Mouse (Mus musculus) liver, embryonic 16.5 days (tissue): ENCODE measurements around the gene Galnt16. TPM values are rescaled to one million over a fixed set of nuclear protein-coding genes. Genes with fewer than 3 reads are reported as not detected.

Source experiments
- ATAC-seq: fragments of 200-750 bp; cut with Nextera tagmentation; 2 replicates; pipeline ENCODE4 v1.8.0; 2017; ENCODE audit warnings: low read depth, mild to moderate bottlenecking, moderate number of reproducible peaks, moderate library complexity
- H3K27ac ChIP-seq: fragments of 300-500 bp; sonication (generic); 2 replicates; pipeline ENCODE4 v1.5.1; 2014; ENCODE audit warnings: mild to moderate bottlenecking, low read length
- H3K27me3 ChIP-seq: fragments of 300-500 bp; sonication (generic); 2 replicates; pipeline ENCODE4 v1.6.1; 2014; ENCODE audit warnings: low read depth, low read length, mixed read lengths; ENCODE audit not compliant: control insufficient read depth, insufficient read depth
- H3K36me3 ChIP-seq: fragments of 300-500 bp; sonication (generic); 2 replicates; pipeline ENCODE4 v1.6.1; 2014; ENCODE audit warnings: mild to moderate bottlenecking; ENCODE audit not compliant: control insufficient read depth, insufficient read depth
- H3K4me1 ChIP-seq: fragments of 300-500 bp; sonication (generic); 2 replicates; pipeline ENCODE4 v1.6.1; 2014; ENCODE audit warnings: low read depth, low read length, mixed read lengths; ENCODE audit not compliant: control insufficient read depth
- H3K4me2 ChIP-seq: fragments of 300-500 bp; sonication (generic); 2 replicates; pipeline ENCODE4 v1.6.1; 2014; ENCODE audit warnings: low read depth, low read length, mixed read lengths
- H3K4me3 ChIP-seq: fragments of 300-500 bp; sonication (generic); 2 replicates; pipeline ENCODE4 v1.5.1; 2014; ENCODE audit warnings: low read depth, mild to moderate bottlenecking, low read length
- H3K9ac ChIP-seq: fragments of 300-500 bp; sonication (generic); 2 replicates; pipeline ENCODE4 v1.6.1; 2014; ENCODE audit warnings: low read depth, low read length
- H3K9me3 ChIP-seq: fragments of 300-500 bp; sonication (generic); replicated peaks from 2 replicates; pipeline ENCODE4 v1.6.1; 2016; ENCODE audit warnings: low read length; ENCODE audit not compliant: control insufficient read depth
- WGBS: fragments of 180-500 bp; shearing (Covaris S2); extraction: QIAGEN DNeasy Blood & Tissue Kit; methylation state at CpG from one replicate; pipeline ENCODE4 v1.1.7; 2014; ENCODE audit not compliant: insufficient replicate concordance; 5-methylcytosine and 5-hydroxymethylcytosine counted together
- polyA plus RNA-seq: library from polyadenylated mRNA; unstranded; fragments of >200 nt; fragmentation: Nextera tagmentation; extraction: Ambion mirVana; gene quantifications from 2 replicates; pipeline ENCODE4 v1.2.1, GENCODE M21; 2015

Gene Galnt16
- polyA plus RNA-seq, 1 experiment from 2014 or later, result 0.53 TPM

- WGBS, result 29% methylated on average over 7 of the region's 7 CpGs
- Histone ChIP-seq H3K27ac (no peak overlapping the region), H3K4me2 (no peak overlapping the region), H3K36me3 (no peaks in the 10 kb centered on the region), H3K27me3 (peaks cover 18% of the 10 kb centered on the region), H3K9ac (no peak overlapping the region), H3K4me3 (no peak overlapping the region), H3K9me3 (no peaks in the 10 kb centered on the region), H3K4me1 (no peaks in the 10 kb centered on the region)
- ATAC-seq, result no peak
Observed at GRCm38 (mm10) chr12:80525513-80525912, 7.4 kb downstream of the Galnt16 start.

GRCm38 (mm10) chr12:80526511-80526910 lies 8.4 kb downstream of the Galnt16 start:
- WGBS, result 43% methylated on average over 2 of the region's 2 CpGs
- Histone ChIP-seq H3K9me3 (no peaks in the 10 kb centered on the region), H3K36me3 (no peaks in the 10 kb centered on the region), H3K27ac (no peak overlapping the region), H3K4me1 (no peaks in the 10 kb centered on the region), H3K4me3 (no peak overlapping the region), H3K4me2 (no peak overlapping the region), H3K9ac (no peak overlapping the region), H3K27me3 (peaks cover 8% of the 10 kb centered on the region)
- ATAC-seq, result no peak

- Histone ChIP-seq H3K27me3 (no peaks in the 10 kb centered on the region), H3K4me3 (no peak overlapping the region), H3K4me1 (no peaks in the 10 kb centered on the region), H3K9me3 (no peaks in the 10 kb centered on the region), H3K36me3 (no peaks in the 10 kb centered on the region), H3K4me2 (no peak overlapping the region), H3K9ac (no peak overlapping the region), H3K27ac (no peak overlapping the region)
- WGBS, result 69% methylated on average over 5 of the region's 5 CpGs
- no peak for ATAC-seq
Observed at GRCm38 (mm10) chr12:80527727-80528389, 9.8 kb downstream of the Galnt16 start.

- no peak for ATAC-seq
- Histone ChIP-seq H3K9ac (no peak overlapping the region), H3K27me3 (no peaks in the 10 kb centered on the region), H3K36me3 (no peaks in the 10 kb centered on the region), H3K9me3 (no peaks in the 10 kb centered on the region), H3K4me2 (no peak overlapping the region), H3K4me3 (no peak overlapping the region), H3K4me1 (no peaks in the 10 kb centered on the region), H3K27ac (no peak overlapping the region)
- 38% methylated on average over 2 of the region's 2 CpGs for WGBS
Observed at GRCm38 (mm10) chr12:80530052-80530451, 12.0 kb downstream of the Galnt16 start.

GRCm38 (mm10) chr12:80530630-80531029 lies 12.6 kb downstream of the Galnt16 start:
- H3K4me2 ChIP-seq, result no peak overlapping the region
- H3K9ac ChIP-seq, result no peak overlapping the region
- no peaks in the 10 kb centered on the region for H3K36me3 ChIP-seq
- no peaks in the 10 kb centered on the region for H3K9me3 ChIP-seq
- no peak for ATAC-seq
- no peak overlapping the region for H3K27ac ChIP-seq
- H3K27me3 ChIP-seq, result no peaks in the 10 kb centered on the region
- 60% methylated on average over 6 of the region's 6 CpGs for WGBS
- no peaks in the 10 kb centered on the region for H3K4me1 ChIP-seq
- H3K4me3 ChIP-seq, result no peak overlapping the region

- no peaks in the 10 kb centered on the region for H3K27me3 ChIP-seq
- ATAC-seq, result peak; percentile 45; the same call in 1 of the 2 replicates
- no peaks in the 10 kb centered on the region for H3K4me1 ChIP-seq
- no peaks in the 10 kb centered on the region for H3K36me3 ChIP-seq
- no peak overlapping the region for H3K27ac ChIP-seq
- WGBS, result 28% methylated on average over 10 of the region's 10 CpGs
- no peaks in the 10 kb centered on the region for H3K9me3 ChIP-seq
- H3K4me2 ChIP-seq, result no peak overlapping the region
- no peak overlapping the region for H3K9ac ChIP-seq
- H3K4me3 ChIP-seq, result no peak overlapping the region
Observed at GRCm38 (mm10) chr12:80531585-80531984, 13.5 kb downstream of the Galnt16 start.

GRCm38 (mm10) chr12:80533876-80534275 lies 15.8 kb downstream of the Galnt16 start:
- no peaks in the 10 kb centered on the region for H3K9me3 ChIP-seq
- H3K27ac ChIP-seq, result no peak overlapping the region
- no peak for ATAC-seq
- no peaks in the 10 kb centered on the region for H3K4me1 ChIP-seq
- H3K4me3 ChIP-seq, result no peak overlapping the region
- no peaks in the 10 kb centered on the region for H3K36me3 ChIP-seq
- no peaks in the 10 kb centered on the region for H3K27me3 ChIP-seq
- WGBS, result 44% methylated on average over 2 of the region's 2 CpGs
- H3K4me2 ChIP-seq, result no peak overlapping the region
- no peak overlapping the region for H3K9ac ChIP-seq

GRCm38 (mm10) chr12:80537313-80537712 lies 19.2 kb downstream of the Galnt16 start:
- H3K9ac ChIP-seq, result no peak overlapping the region
- H3K4me1 ChIP-seq, result no peaks in the 10 kb centered on the region
- no peak overlapping the region for H3K4me3 ChIP-seq
- H3K27me3 ChIP-seq, result no peaks in the 10 kb centered on the region
- H3K36me3 ChIP-seq, result no peaks in the 10 kb centered on the region
- H3K27ac ChIP-seq, result no peak overlapping the region
- no peak for ATAC-seq
- H3K9me3 ChIP-seq, result no peaks in the 10 kb centered on the region
- WGBS, result 74% methylated on average over 2 of the region's 2 CpGs
- H3K4me2 ChIP-seq, result no peak overlapping the region

- Histone ChIP-seq H3K9me3 (no peaks in the 10 kb centered on the region), H3K27me3 (no peaks in the 10 kb centered on the region), H3K9ac (no peak overlapping the region), H3K4me2 (no peak overlapping the region), H3K4me3 (no peak overlapping the region), H3K27ac (no peak overlapping the region), H3K4me1 (no peaks in the 10 kb centered on the region), H3K36me3 (no peaks in the 10 kb centered on the region)
- 57% methylated on average over 6 of the region's 6 CpGs for WGBS
- ATAC-seq, result no peak
Observed at GRCm38 (mm10) chr12:80538311-80538710, 20.2 kb downstream of the Galnt16 start.
